Mouse (Mus musculus): ENCODE results near the gene Scaf1.

Scaf1 gene

DNA sequence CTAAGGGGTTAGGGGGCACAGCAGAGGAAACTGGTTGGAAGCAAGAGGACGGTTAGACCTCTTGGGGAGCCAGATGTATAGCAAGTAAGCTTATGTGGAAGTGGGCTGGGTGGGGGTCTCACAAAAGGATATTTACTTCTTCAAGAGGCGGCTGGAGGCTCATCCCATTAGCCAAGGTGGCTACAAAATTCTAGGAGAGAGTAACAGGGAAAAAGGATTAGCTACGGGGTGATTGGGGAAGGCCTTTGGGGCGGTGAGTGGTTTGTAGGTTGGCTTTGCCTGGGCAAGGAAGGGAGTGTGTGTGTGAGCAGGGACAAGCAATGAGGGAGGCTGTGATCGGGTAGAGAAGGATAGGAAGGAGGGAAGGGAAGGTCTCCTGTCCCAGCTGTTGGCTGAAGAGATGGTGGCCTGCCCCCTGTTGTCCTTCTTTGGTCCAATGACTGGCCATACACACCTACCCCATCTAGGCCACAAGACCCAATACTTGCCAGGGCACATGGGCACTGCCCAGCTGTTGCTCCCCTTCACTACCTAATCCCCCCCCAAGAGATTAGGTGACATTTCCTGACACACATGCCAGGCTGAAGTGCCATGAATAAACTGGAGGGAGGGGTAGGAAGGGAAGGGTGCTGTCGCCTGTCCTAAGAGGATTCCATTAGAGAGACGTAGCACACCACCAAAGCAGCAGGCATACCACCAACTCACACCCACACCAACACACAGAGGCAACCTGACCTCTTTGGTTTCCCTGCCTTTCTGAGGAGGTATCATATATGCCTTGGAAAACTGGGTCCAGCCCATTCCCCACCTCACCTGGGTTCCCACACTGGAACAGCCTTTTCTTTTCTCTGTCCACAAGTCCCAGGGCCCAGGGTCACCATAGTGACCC, 32.0 kb downstream of the Scaf1 start:
- in situ Hi-C loops (cut with MboI) = no loop called here

DNA sequence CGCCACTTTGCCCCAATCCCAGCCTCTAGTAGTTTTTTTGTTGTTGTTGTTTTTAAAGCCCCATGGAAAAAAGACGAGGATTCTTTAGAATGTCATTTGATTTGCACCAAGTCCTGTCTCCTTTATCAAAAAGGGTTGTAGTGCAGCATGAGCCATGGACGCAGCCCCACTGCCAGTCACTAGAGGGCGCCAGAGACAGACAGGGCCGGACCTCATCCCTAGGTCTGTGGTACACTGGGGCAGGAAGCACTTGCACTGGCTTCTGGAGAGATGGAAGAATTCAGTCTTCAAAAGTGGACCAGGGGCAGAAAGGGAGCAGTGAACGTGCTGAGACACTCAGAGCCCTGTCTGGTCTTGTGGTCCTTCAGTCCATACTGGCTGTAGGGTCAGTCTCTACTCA, 33.1 kb downstream of the Scaf1 start:
- in situ Hi-C loops (cut with MboI) = no loop called here

DNA sequence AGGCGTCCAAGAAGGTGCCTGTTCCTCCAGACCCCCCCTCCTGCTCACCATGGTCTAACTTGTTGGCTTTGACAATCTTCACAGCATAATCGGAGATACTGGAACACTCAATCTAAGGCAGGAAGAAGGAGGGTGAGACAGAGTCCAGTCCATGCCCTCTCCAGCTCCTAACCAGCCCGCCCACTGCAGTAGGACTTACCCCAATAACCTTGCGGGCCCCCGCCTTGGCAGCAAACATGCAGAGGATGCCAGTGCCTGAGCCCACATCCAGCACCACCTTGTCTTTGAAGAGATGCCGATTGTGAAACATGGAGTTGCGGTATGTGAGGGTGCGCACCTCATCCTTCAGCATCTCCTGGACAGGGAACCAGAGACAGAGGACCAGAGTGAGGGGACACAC, 34.6 kb downstream of the Scaf1 start:
- in situ Hi-C loops (cut with MboI) = no loop called here

DNA sequence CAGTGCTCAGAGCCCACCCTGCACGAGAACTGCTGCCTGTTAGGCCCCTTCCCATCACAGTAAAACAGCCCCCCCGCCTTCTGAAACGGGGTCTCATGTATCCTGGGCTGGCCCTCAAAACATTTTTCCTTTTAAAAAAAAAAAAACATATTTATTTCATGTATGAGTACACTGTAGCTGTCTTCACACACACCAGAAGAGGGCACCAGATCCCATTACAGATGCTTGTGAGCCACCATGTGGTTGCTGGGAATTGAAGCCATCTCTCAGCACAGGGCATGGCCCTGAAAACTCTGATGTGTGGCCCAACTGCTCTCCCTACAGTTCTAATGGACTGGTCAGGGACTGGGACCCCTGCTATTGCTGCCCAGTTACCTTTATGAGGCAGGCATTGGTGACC, 37.9 kb downstream of the Scaf1 start:
- in situ Hi-C loops (cut with MboI) = no loop called here

DNA sequence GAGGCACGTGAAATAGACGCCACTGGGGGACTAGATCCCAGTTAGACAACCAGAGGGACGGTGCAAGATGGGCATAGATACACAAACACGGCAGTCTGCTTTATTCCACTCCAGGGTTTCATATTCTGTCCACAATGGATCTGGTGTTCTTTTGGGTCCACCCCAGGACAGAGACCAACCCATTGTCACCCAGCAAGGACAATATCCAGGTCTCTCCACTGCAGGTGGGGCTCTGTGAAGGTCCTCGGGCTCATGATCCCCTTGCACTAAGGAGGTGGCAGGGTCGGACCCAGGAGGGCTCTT, 41.1 kb downstream of the Scaf1 start:
- in situ Hi-C loops (cut with MboI) = no loop called here

DNA sequence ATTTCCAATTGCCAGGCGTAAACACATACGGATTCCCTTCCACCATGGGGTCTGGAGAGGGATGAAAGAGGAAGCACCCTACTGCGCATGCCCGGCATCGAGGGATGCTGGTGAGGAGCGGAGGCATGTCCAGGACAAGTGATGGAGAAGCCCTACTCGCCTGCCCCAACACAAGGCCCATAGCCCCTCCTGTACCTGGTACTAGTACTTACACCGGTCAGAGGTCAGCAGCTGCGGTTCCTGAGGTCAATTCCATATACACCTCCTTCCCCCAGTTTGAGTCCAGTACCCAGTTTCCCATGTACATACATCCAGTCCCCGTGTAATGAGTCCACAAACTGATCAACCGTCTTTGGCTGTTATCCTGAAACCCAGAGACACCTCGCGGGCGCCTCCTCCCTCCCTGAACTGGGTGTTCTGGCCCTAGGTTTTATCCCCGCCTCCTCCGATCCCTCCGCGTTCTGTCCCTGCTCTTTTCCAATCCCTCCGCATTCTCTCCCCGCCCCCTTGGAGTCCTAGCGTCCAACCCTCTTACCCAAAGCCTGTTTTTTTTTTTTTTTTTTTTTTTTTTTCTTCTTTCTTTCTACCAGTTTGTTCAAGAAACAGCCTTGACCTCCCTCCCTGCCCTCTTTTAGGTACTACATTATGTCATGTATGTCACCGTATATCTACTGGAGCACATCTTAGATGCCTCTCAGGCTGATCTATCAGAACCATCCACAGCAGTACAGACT, 41.6 kb downstream of the Scaf1 start, which contains the start of gene Cpt1c:
TSS of gene Cpt1c (minus strand) at position 469 of the 734 bp plus-strand sequence.
- in situ Hi-C loops (cut with MboI) = no loop called here

DNA sequence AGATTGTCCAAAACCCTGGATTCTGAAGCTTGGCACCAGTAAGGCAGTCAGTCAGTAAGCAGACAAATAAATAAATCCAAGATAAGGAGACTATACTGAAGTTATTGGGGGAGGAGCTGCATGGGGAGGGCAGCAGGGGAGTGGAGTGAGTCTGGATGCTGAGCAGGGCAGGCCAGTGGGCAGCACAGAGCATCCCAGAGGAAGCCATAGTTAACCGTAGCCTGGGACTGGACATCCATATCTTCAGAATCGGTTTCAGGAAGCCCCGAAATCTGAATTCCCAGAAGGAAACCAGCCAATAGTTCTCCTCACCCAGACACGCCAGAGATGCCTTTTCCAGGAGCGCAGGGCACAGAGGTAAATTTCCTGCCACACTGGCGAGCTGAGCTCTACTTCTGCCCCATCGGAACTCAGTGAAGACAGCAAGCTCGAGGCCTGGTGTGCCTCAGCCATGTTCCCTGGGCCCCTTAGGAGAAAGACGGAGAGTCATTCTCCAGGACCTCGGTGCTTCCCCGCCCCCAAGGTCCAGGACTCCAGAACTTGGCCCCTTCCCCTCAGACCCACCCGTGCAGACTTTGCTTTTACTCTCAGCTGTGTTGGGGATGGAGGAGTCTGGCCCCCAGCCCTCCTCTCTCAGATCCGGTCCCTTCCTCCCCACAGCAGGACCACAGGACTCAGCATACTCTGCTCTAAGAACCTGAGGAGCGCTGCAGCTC, 42.6 kb downstream of the Scaf1 start:
- in situ Hi-C loops (cut with MboI) = no loop called here

DNA sequence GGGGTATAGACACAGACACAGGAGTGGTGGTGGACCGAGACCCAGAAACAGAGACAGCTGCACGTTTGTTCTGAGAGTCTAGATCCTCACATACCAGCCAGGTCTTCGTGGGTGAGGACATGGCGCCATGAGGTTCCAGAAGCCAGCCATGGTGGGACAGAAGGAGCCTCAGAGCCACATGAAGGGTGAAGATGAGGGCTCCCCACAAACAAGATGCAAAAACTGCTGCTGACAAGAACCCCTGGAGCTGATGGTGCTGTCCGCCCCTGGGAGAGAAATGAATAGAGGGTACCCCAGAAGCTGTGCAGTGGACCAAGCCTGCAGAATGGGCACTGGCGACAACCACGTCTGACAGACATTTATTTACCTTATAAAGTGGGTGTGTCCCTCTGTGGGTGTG, 45.0 kb downstream of the Scaf1 start:
- in situ Hi-C loops (cut with MboI) = no loop called here

DNA sequence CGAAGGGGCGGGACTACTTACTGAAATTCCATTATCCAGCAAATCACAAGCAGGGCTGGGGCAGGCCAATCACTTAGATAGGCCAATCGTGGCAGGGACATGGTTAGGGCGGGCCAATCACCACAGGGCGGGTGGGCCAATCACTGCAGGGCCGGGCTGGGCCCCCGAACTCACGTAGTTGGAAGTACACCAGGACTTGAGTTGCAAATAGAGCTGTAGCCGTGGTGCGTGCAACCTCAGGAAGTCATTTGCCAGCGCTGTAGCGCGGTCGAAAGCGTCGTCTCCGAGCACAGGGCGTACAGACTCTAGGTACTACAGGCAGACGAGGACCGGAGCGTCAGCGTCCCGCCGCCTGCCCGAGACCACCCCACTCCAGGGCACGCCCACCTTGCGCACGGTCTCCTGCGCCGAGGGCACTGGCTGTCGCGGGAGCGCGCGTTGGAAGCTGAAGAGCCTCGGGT, 45.9 kb downstream of the Scaf1 start:
- in situ Hi-C loops (cut with MboI) = no loop called here

DNA sequence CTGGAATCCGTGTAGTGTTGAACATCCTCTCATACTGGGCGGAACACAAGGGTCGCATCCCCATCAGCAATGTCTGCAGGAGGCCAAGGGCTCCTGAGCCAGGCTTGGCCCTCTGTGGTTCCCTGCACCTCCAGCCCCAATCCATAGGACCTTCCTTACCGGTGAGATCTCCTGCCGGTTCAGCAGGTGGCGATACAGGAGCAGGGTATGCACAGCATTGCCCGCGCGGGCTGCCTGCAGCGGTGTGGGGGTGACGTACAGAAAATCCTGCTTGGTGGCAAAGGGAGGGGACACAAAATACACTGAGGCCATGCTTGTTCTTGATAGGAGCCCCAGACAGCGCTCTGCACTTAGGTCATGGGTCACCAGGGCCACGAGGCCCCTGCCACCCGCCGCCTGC, 49.5 kb downstream of the Scaf1 start:
- in situ Hi-C loops (cut with MboI) = no loop called here

DNA sequence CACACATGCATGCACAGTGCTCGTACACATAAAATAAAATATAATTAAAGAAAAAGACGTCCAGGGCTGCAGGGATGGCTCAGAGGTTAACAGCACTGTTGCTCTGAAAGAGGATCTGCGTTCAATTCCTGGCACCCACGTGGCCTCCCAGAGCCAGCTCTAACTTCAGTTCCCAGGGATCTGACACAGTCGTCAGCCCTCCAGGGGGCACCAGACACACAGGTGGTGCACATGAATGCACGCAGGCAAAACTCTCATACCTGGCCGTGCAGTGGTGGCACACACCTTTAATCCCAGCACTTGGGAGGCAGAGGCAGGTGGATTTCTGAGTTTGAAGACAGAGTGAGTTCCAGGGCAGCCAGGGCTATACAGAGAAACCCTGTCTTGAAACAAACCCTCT, 50.2 kb downstream of the Scaf1 start:
- in situ Hi-C loops (cut with MboI) = no loop called here

DNA sequence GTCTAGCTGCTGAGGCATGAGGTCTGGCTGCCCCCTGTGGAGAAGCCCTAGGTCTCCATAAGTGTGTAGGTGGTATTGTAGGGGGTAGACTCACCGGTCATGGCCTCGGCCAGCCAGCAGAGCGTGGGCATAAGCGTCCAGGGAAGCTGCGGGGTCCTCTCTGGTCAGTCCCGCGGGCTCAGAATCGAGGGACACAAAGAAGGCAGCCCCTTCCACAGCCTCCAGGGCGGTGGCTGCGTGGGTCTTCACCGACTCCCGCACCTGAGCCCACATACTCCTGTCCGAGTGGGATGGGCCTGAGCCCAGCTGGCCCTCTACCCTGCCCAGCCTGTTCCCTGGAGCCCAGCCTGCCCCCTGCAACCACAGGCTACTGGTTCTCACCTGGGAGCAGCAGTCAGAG, 51.2 kb downstream of the Scaf1 start:
- in situ Hi-C loops (cut with MboI) = no loop called here

DNA sequence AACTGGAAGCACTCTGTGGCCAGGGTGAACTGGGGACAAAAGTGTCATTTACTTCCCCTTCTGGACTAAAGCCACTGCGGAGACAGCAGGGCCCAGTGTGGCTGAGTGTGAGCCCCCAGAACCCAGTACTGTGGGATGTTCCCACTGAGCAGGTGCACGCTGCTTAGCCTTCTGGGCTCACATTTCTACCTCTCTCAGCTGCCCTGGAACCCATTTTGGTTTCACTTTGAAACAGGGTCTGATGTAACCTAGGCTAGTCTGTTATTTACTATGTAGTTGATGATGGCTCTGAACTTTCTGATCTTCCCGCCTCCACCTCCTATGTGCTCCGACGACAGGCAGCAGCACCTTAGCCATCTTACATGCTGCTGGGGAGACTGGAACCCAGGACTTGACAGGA, 53.3 kb downstream of the Scaf1 start:
- in situ Hi-C loops (cut with MboI) = no loop called here

DNA sequence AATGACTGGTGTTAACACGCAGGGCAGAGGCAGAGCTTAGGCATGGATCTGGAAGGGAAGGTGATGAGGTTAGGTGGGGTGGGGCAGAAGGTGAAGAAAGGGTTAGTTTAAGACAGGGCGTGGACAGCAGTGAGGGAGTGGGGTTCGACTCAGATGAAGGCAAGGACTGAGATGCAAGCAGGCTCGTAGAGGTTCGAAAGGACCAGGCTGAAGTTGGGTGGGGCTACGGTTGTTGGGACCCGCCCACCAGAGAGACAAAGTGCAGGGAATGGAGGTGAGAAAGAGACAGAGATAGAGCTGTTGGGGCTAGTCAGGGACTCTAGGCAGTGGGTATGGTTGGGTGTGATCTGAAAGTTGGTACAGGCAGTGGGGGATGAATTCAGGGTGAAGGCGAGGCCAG, 53.8 kb downstream of the Scaf1 start:
- in situ Hi-C loops (cut with MboI) = no loop called here

DNA sequence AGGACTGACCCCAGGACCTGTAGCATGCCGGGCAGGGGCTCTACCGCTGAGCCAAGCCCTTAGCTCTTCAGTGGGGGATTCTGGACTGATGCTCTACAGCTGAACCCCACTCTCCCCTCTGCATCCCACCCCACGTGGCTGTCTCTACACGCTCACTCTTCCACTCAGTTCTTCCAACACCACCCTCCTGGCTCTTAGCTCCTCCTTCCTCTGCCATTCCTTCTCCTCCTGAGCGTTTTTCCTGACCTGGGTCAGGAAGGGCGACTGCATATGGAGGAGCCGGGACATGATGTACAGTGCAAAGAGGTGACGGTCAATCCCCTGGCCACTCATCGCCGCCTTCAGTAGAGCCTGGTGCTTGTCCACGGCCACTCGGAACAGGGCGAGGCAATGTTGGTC, 55.7 kb downstream of the Scaf1 start:
- in situ Hi-C loops (cut with MboI) = no loop called here

DNA sequence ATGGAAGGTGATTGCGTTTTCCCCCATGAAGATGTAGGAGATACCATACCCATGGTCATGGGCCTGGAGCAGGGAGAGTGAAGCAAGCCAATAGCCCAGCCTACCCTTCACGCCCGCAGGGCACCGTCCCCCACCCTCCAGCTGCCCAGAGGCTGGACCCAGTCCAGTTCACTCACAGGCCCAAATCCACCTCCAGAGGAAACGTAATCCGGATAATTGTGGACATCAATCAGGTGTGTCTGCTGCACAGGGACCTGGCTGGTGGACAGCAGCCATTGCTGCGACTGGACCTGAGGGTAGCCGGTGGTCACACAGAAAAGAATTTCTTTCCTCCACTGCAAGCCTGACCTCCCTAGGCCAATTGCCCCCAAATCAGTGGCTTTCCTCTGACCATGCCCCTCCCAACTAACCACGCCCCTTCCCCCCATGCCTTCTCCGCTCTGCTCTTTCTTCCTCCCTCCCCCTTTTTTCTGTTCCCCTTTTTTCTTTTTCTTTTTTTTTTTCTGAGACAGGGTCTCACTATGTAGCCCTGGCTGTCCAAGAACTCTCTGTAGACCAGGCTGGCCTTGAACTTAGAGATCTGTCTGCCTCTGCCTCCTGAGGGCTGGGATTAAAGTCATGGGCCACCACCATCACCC, 56.2 kb downstream of the Scaf1 start:
- in situ Hi-C loops (cut with MboI) = loop anchor here (10.0 kb wide), 1 partner anchor 235 kb away; no protein-coding TSS in a partner anchor

DNA sequence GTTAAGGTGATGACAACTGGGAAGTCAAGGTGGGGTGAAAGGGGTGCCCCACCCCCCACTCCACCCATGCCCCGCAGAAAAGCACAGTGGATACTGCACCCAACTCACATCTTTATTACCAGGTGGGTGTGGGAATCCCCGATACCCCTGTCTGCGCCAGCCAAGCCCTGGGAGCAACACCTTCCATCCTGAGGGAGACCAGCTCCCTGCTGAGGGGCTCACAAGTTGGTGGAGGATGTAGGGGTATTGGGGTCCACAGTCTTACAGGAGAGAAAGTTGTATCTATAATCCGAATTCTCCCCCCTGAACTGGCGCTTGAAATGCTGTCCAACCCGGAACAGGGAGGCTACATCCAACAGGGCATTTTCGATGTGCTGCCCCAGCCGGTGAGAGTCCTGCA, 56.9 kb downstream of the Scaf1 start:
- in situ Hi-C loops (cut with MboI) = loop anchor here (10.0 kb wide), 1 partner anchor 234 kb away; no protein-coding TSS in a partner anchor

DNA sequence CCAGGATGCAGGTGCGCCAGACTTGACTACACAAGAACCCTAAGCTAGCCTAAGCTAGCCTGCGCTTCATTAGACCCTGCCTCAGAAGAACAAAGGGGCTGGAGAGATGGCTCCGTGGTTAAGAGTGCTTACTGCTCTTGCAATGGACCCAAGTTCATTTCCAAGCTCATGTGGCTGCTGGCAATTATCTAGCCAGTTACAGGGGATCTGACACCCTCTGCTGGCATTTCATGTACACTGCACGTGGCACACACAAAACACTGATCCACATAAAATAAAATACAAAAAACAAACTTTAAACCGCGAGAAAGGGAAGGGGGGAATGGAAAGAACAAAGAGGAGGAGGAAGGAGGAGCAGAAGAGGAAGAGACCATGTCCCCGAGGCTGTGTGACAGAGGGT, 58.0 kb downstream of the Scaf1 start:
- in situ Hi-C loops (cut with MboI) = loop anchor here (10.0 kb wide), 1 partner anchor 233 kb away; no protein-coding TSS in a partner anchor

DNA sequence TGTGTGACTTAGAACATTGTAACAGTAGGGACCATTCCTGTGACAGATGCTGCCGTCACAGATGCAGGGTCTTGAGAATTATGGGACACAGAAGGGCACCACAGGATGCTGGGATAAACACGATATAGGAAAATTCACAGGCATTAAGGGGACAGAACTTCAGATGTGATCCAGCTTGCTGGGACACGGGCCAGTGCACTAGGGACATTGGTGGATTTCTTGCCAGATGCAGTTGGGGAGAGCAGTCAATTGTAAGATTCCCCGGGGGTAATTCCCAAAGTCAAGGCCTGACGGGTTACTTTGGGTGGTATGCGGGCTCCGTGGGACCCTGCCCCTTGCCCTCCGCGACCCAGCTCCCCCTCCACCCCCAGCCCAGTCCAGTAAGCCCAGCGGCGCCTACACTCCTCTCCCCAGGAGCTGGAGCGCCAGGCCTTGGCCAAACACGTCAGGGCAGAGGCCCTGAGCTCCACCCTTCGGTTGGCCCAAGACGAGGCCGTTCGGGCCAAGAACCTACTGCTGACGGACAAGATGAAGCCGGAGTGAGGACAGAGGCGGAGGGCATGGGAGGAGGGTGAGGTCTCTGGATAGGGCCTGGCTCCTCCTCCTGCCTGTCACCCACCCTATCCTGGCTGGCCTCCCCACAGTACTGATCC, 58.9 kb downstream of the Scaf1 start:
- in situ Hi-C loops (cut with MboI) = loop anchor here (10.0 kb wide), 1 partner anchor 233 kb away; no protein-coding TSS in a partner anchor

DNA sequence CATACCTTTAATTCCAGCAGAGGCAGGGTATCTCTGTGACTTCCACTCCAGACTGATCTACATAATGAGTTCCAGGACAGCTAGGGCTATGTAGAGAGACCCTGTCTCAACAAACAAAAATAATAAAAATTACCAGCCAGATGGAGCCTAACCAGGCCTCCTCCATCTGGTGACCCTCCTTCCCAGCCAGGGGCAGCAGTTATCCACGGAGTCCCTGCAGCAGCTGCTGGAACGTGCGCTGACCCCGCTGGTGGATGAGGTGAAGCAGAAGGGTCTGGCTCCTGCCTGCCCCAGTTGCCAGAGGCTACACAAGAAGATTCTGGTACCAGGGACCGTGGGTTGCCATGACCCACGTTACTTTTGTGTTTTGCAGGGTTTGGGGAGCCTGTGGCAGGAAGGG, 59.9 kb downstream of the Scaf1 start:
- in situ Hi-C loops (cut with MboI) = loop anchor here (10.0 kb wide), 1 partner anchor 231 kb away; no protein-coding TSS in a partner anchor

DNA sequence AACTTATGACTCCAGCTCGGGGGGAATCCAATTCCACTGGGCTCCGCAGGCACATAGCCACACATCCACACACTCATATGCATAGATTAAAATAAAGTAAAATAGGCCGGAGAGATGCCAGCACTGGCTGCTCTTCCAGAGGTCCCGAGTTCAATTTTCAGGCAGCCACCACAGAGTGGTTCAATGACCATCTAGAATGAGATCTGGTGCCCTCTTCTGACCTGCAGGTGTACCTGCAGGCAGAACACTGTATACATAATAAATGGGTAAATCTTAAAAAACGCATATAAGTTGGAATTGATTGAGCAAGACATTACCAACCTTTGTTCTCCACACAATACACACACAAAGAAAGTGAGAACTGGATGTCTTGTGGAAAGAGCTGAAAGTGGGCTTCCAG, 60.5 kb downstream of the Scaf1 start:
- in situ Hi-C loops (cut with MboI) = loop anchor here (10.0 kb wide), 1 partner anchor 231 kb away; no protein-coding TSS in a partner anchor

All from mature B cell (primary cell).